Mouse (Mus musculus) neural tube, embryonic 15.5 days (tissue): ENCODE results near the gene Riok2. TPM values are rescaled to one million over a fixed set of nuclear protein-coding genes. Genes with fewer than 3 reads are reported as not detected.
A peak's percentile ranks its signal among the peaks of the same experiment; 100 is the strongest.

ENCODE experiments used
- ATAC-seq: fragments of 200-750 bp; cut with Nextera tagmentation; 2 replicates; pipeline ENCODE4 v1.8.0; 2017; ENCODE audit warnings: mild to moderate bottlenecking, moderate TSS enrichment, moderate library complexity; ENCODE audit not compliant: low FRiP score
- H3K27ac ChIP-seq: fragments of 300-500 bp; sonication (generic); replicated peaks from 2 replicates; pipeline ENCODE4 v1.5.1; 2015; ENCODE audit warnings: mild to moderate bottlenecking, inconsistent platforms
- H3K27me3 ChIP-seq: fragments of 300-500 bp; sonication (generic); replicated peaks from 2 replicates; pipeline ENCODE4 v1.6.1; 2015; ENCODE audit warnings: inconsistent platforms
- H3K36me3 ChIP-seq: fragments of 300-500 bp; sonication (generic); 2 replicates; pipeline ENCODE4 v1.6.1; 2015; ENCODE audit warnings: inconsistent platforms
- H3K4me1 ChIP-seq: fragments of 300-500 bp; sonication (generic); 2 replicates; pipeline ENCODE4 v1.6.1; 2015; ENCODE audit warnings: inconsistent platforms
- H3K4me2 ChIP-seq: fragments of 300-500 bp; sonication (generic); 2 replicates; pipeline ENCODE4 v1.6.1; 2015; ENCODE audit warnings: inconsistent platforms, mild to moderate bottlenecking, moderate library complexity
- H3K4me3 ChIP-seq: fragments of 300-500 bp; sonication (generic); replicated peaks from 2 replicates; pipeline ENCODE4 v1.5.1; 2015; ENCODE audit warnings: mild to moderate bottlenecking, inconsistent platforms
- H3K9ac ChIP-seq: fragments of 300-500 bp; sonication (generic); replicated peaks from 2 replicates; pipeline ENCODE4 v1.6.1; 2015; ENCODE audit warnings: mild to moderate bottlenecking, inconsistent platforms
- H3K9me3 ChIP-seq: fragments of 300-500 bp; sonication (generic); replicated peaks from 2 replicates; pipeline ENCODE4 v1.6.1; 2016; ENCODE audit warnings: inconsistent platforms
- WGBS: fragments of 180-500 bp; shearing (Covaris S2); methylation state at CpG from one replicate; pipeline ENCODE4 v1.1.7; 2015; ENCODE audit warnings: mixed read lengths; 5-methylcytosine and 5-hydroxymethylcytosine counted together
- polyA plus RNA-seq: library from polyadenylated mRNA; unstranded; fragments of >200 nt; fragmentation: Nextera tagmentation; extraction: Ambion mirVana; gene quantifications from 2 replicates; pipeline ENCODE4 v1.2.1, GENCODE M21; 2015

Gene Riok2
- polyA plus RNA-seq, 1 experiment from 2014 or later = 22.6 TPM

DNA sequence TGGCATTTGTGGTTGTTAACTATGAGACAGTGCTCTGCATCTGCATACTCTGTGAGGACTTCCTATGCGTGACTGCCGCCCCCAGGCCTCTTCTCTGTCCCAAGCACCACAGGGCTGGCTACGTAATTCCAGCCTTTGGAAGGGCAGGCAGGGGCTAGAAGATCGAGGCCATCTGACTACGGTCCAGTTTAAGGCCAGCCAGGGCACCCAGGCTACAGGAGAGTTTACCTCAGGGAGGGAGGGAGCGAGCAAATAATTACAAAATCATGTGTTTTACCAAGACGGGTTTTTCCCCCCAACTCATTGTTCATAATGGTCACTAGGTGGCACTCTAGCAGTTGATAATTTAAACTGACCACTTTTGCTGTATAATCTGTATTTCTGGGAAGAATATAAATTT lies 18.8 kb downstream of the Riok2 start:
- peaks cover 23% of the 10 kb centered on the region for H3K36me3 ChIP-seq
- no peak overlapping the region for H3K9ac ChIP-seq
- 71% methylated on average over 7 of the region's 7 CpGs for WGBS
- no peaks in the 10 kb centered on the region for H3K9me3 ChIP-seq
- H3K4me2 ChIP-seq = no peak overlapping the region
- no peak for ATAC-seq
- H3K4me1 ChIP-seq = no peaks in the 10 kb centered on the region
- H3K27me3 ChIP-seq = no peaks in the 10 kb centered on the region
- H3K4me3 ChIP-seq = no peak overlapping the region
- no peak overlapping the region for H3K27ac ChIP-seq

DNA sequence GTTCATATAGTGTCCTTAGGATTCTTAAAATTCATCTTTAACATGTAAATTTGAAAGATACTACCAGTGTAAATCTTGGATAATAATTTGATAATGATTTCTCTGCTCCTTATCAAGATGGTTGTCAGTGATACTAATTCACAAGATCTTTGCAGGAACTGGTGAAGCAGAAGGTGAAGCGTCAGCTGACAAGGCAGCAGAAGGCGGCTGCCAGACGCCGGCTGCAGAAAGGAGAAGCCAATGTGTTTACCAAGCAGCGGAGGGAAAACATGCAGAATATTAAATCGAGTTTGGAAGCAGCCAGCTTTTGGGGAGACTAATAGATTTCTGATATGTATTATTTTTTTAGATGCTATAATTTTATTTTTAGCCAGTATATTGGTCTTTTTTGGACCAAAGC lies 19.2 kb downstream of the Riok2 start:
- no peak for ATAC-seq
- H3K4me1 ChIP-seq = no peaks in the 10 kb centered on the region

GRCm38 (mm10) chr17:17394336-17394735 lies 20.2 kb downstream of the Riok2 start:
- Histone ChIP-seq H3K4me1 (no peaks in the 10 kb centered on the region), H3K9ac (no peak overlapping the region), H3K36me3 (peaks cover 14% of the 10 kb centered on the region), H3K27ac (no peak overlapping the region), H3K4me3 (no peak overlapping the region), H3K27me3 (no peaks in the 10 kb centered on the region), H3K9me3 (no peaks in the 10 kb centered on the region), H3K4me2 (no peak overlapping the region)
- peak; percentile 75 for ATAC-seq
- 30% methylated on average over 4 of the region's 4 CpGs for WGBS

More for the DNA sequence above, 19.2 kb downstream of the Riok2 start:
- Histone ChIP-seq H3K4me3 (no peak overlapping the region), H3K27me3 (no peaks in the 10 kb centered on the region), H3K9me3 (no peaks in the 10 kb centered on the region), H3K9ac (no peak overlapping the region), H3K27ac (no peak overlapping the region), H3K36me3 (peaks cover 22% of the 10 kb centered on the region), H3K4me2 (no peak overlapping the region)
- 87% methylated on average over 6 of the region's 6 CpGs for WGBS

GRCm38 (mm10) chr17:17396869-17397268 lies 22.8 kb downstream of the Riok2 start:
- WGBS = 14% methylated on average over 1 of the region's 1 CpGs
- no peak overlapping the region for H3K9ac ChIP-seq
- H3K27ac ChIP-seq = no peak overlapping the region
- no peak overlapping the region for H3K4me3 ChIP-seq
- no peaks in the 10 kb centered on the region for H3K9me3 ChIP-seq
- peaks cover 3% of the 10 kb centered on the region; the same call in 1 of the 2 replicates for H3K36me3 ChIP-seq
- ATAC-seq = no peak
- no peaks in the 10 kb centered on the region for H3K27me3 ChIP-seq
- H3K4me2 ChIP-seq = no peak overlapping the region
- no peaks in the 10 kb centered on the region for H3K4me1 ChIP-seq

- Histone ChIP-seq H3K27ac (no peak overlapping the region), H3K4me2 (no peak overlapping the region), H3K36me3 (peaks cover 3% of the 10 kb centered on the region; the same call in 1 of the 2 replicates), H3K4me1 (peaks cover 6% of the 10 kb centered on the region), H3K4me3 (no peak overlapping the region), H3K9ac (no peak overlapping the region), H3K27me3 (no peaks in the 10 kb centered on the region), H3K9me3 (no peaks in the 10 kb centered on the region)
- 84% methylated on average over 2 of the region's 2 CpGs for WGBS
- no peak for ATAC-seq
These were observed 24.6 kb downstream of the Riok2 start for GRCm38 (mm10) chr17:17398664-17399063.

- Histone ChIP-seq H3K9me3 (no peaks in the 10 kb centered on the region), H3K4me3 (peak within 1 kb of the TSS; percentile 24), H3K4me1 (peaks cover 12% of the 10 kb centered on the region), H3K36me3 (no peaks in the 10 kb centered on the region), H3K27ac (peak within 1 kb of the TSS; percentile 15), H3K9ac (no peak within 1 kb of the TSS), H3K4me2 (peak within 1 kb of the TSS; percentile 43), H3K27me3 (no peaks in the 10 kb centered on the region)
- WGBS = 14% methylated on average over 6 of the region's 6 CpGs
- ATAC-seq = peak; percentile 93
These were observed 28.3 kb downstream of the Riok2 start, which contains the start of gene Lix1 for GRCm38 (mm10) chr17:17402222-17403004. Gene Lix1 (plus strand): TSS chr17:17402672.

DNA sequence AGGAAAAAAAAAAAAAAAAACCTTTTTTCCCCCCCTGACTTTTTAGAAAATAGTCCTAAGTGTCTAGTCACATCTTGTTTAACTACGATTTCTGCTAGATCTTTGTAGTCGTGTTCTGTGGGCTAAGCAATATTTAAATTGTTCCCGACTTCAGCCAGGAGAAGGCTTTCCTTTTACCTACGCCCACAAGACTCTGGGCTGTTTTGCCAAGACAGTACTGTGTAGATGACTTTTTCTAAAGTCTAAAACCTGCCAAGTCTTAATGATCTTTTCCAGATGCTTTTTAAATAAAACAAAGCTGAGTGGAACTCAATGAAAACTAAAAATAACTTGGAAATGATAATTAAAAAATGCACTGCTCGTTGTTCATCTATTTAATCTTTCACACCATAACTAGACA lies 28.9 kb downstream of the Riok2 start:
- H3K36me3 ChIP-seq = no peaks in the 10 kb centered on the region
- H3K27ac ChIP-seq = peak overlapping the region; percentile 15
- H3K4me1 ChIP-seq = peaks cover 12% of the 10 kb centered on the region
- no peak overlapping the region for H3K9ac ChIP-seq
- H3K9me3 ChIP-seq = no peaks in the 10 kb centered on the region
- 24% methylated on average over 5 of the region's 5 CpGs for WGBS
- H3K4me3 ChIP-seq = peak overlapping the region; percentile 24
- peak overlapping the region; percentile 43 for H3K4me2 ChIP-seq
- H3K27me3 ChIP-seq = no peaks in the 10 kb centered on the region
- ATAC-seq = 0 out of 2 replicates have a peak, but pooled peaks have one; percentile 43

DNA sequence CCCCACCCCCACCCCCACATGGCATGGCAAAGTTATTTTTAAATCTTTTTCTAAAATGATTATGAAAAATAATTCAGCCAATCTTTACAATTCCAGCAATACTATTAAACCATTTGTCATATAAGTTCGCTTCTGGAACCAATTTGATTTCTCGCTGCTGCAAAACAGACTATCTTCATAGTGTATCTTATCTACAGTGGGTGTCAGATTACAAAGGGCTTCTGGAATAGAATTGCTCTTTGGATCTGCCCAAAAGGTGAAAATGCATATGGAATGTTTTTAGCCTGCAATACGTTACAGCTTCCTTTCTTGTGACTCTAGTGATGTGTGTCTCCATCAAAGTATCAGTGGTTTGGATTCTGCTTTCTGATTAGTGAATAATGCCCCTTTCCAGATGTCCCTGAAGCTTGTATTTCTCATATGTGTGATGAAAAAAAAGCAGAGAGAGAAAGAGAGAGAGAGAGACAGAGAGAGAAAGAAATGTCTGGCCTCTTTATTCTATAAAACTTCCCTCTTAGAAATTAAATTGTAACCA lies 29.5 kb downstream of the Riok2 start:
- 41% methylated on average over 3 of the region's 3 CpGs for WGBS
- H3K27ac ChIP-seq = no peak overlapping the region
- H3K9ac ChIP-seq = no peak overlapping the region
- peak overlapping the region; percentile 43; the same call in 1 of the 2 replicates for H3K4me2 ChIP-seq
- no peaks in the 10 kb centered on the region for H3K27me3 ChIP-seq
- peaks cover 12% of the 10 kb centered on the region for H3K4me1 ChIP-seq
- no peaks in the 10 kb centered on the region for H3K36me3 ChIP-seq
- 0 out of 2 replicates have a peak overlapping the region, but pooled peaks have one; percentile 3 for H3K4me3 ChIP-seq
- no peak for ATAC-seq
- H3K9me3 ChIP-seq = no peaks in the 10 kb centered on the region

GRCm38 (mm10) chr17:17404811-17405544 lies 30.9 kb downstream of the Riok2 start:
- Histone ChIP-seq H3K9ac (no peak overlapping the region), H3K4me3 (0 out of 2 replicates have a peak overlapping the region, but pooled peaks have one; percentile 4), H3K27me3 (no peaks in the 10 kb centered on the region), H3K27ac (no peak overlapping the region), H3K36me3 (no peaks in the 10 kb centered on the region), H3K4me1 (peaks cover 18% of the 10 kb centered on the region), H3K4me2 (peak overlapping the region; percentile 28), H3K9me3 (no peaks in the 10 kb centered on the region)
- no peak for ATAC-seq
- 18% methylated on average over 8 of the region's 8 CpGs for WGBS

DNA sequence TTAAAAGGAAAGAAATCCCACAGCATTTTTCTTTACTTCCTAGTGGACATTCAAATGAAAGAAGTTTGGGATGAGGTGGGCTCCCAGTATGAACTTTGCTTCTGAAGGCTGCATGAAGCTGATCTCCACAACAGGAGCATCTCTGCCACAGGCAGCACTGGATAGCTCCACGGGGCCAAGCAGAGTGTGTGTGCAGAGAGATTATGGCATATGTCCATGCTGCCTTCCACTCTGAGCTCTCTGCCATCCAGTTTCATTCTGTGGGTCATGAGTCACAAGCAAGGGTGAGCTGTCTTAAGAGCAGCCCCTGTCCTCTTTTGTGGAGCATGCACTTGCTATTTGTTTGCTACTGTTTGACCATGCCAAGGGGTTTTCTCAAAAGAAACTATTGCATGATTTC lies 31.5 kb downstream of the Riok2 start:
- Histone ChIP-seq H3K4me3 (no peak overlapping the region), H3K4me1 (peaks cover 18% of the 10 kb centered on the region), H3K27me3 (no peaks in the 10 kb centered on the region), H3K9ac (no peak overlapping the region), H3K9me3 (no peaks in the 10 kb centered on the region), H3K27ac (no peak overlapping the region), H3K4me2 (0 out of 2 replicates have a peak overlapping the region, but pooled peaks have one; percentile 8), H3K36me3 (no peaks in the 10 kb centered on the region)
- WGBS = 36% methylated on average over 1 of the region's 1 CpGs
- no peak for ATAC-seq

- Histone ChIP-seq H3K4me3 (no peak overlapping the region), H3K36me3 (no peaks in the 10 kb centered on the region), H3K9me3 (no peaks in the 10 kb centered on the region), H3K4me2 (no peak overlapping the region), H3K4me1 (peaks cover 12% of the 10 kb centered on the region; the same call in 1 of the 2 replicates), H3K9ac (no peak overlapping the region), H3K27ac (no peak overlapping the region), H3K27me3 (no peaks in the 10 kb centered on the region)
- 41% methylated on average over 6 of the region's 6 CpGs for WGBS
- no peak for ATAC-seq
These were observed 34.0 kb downstream of the Riok2 start for GRCm38 (mm10) chr17:17408137-17408536.
